Mouse (Mus musculus): ENCODE measurements around the gene Trip6. TPM values are rescaled to one million over a fixed set of nuclear protein-coding genes. Genes with fewer than 3 reads are reported as not detected.
"Not testable (repeated sequence)": the region's sequence is repeated elsewhere in the genome, so short reads cannot be mapped to it uniquely, and the experiment has no call there.

Trip6 gene
- total RNA-seq, 2 experiments from 2014 or later = 5.8 to 6.9 TPM

- no peak for DNase-seq
Measured at GRCm38 (mm10) chr5:137297126-137297525, 17.1 kb downstream of the Trip6 start.

- no peak for DNase-seq
Measured at GRCm38 (mm10) chr5:137295712-137296111, 18.5 kb downstream of the Trip6 start.

- DNase-seq = no peak
Measured at GRCm38 (mm10) chr5:137295296-137295695, 18.9 kb downstream of the Trip6 start.

- no peak for DNase-seq
Measured at GRCm38 (mm10) chr5:137294744-137295093, 19.5 kb downstream of the Trip6 start.

GRCm38 (mm10) chr5:137293839-137294743 lies 20.1 kb downstream of the Trip6 start, which contains the start of gene Ufsp1:
TSS of gene Ufsp1 (plus strand) at chr5:137294629.
- peak; percentile 94 to 96 for DNase-seq

- DNase-seq = peak; percentile 69 to 73
Measured at GRCm38 (mm10) chr5:137293282-137293681, 20.9 kb downstream of the Trip6 start.

- no peak for DNase-seq
Measured at GRCm38 (mm10) chr5:137291381-137291926, 22.8 kb downstream of the Trip6 start.

- DNase-seq = no peak
Measured at GRCm38 (mm10) chr5:137290677-137291076, 23.5 kb downstream of the Trip6 start.

GRCm38 (mm10) chr5:137289591-137290365 lies 24.4 kb downstream of the Trip6 start:
- DNase-seq = no peak

- DNase-seq = peak; percentile 43 to 56
Measured at GRCm38 (mm10) chr5:137288999-137289470, 25.2 kb downstream of the Trip6 start.

- peak; percentile 57 to 61 for DNase-seq
Measured at GRCm38 (mm10) chr5:137287953-137288743, 26.1 kb downstream of the Trip6 start.

GRCm38 (mm10) chr5:137287032-137287952 lies 26.9 kb downstream of the Trip6 start, which contains the start of gene Ache:
TSS of gene Ache (plus strand) at chr5:137287519.
- peak; percentile 67 to 68 for DNase-seq

GRCm38 (mm10) chr5:137286655-137287031 lies 27.6 kb downstream of the Trip6 start:
- peak; percentile 87 to 88 for DNase-seq

- DNase-seq = no peak
Measured at GRCm38 (mm10) chr5:137285986-137286385, 28.2 kb downstream of the Trip6 start.

GRCm38 (mm10) chr5:137285045-137285444 lies 29.2 kb downstream of the Trip6 start:
- no peak for DNase-seq

GRCm38 (mm10) chr5:137284411-137284810 lies 29.8 kb downstream of the Trip6 start:
- DNase-seq = not testable (repeated sequence)

- DNase-seq = no peak
Measured at GRCm38 (mm10) chr5:137277360-137278342, 36.6 kb downstream of the Trip6 start.

- DNase-seq = no peak
Measured at GRCm38 (mm10) chr5:137268131-137268910, 45.9 kb downstream of the Trip6 start.

GRCm38 (mm10) chr5:137264787-137265186 lies 49.4 kb downstream of the Trip6 start:
- no peak for DNase-seq
